Mouse (Mus musculus) c-Kit-negative CD71-positive TER-119-positive erythroid progenitor cells, embryonic 14.5 days (primary cell): Measurements from ENCODE around the gene Lamtor2.

Source experiments
- DNase-seq: peaks from one replicate; pipeline ENCODE4 v3.0.0-alpha.2; 2013; ENCODE audit warnings: low read depth, low spot score

Lamtor2 gene

DNA sequence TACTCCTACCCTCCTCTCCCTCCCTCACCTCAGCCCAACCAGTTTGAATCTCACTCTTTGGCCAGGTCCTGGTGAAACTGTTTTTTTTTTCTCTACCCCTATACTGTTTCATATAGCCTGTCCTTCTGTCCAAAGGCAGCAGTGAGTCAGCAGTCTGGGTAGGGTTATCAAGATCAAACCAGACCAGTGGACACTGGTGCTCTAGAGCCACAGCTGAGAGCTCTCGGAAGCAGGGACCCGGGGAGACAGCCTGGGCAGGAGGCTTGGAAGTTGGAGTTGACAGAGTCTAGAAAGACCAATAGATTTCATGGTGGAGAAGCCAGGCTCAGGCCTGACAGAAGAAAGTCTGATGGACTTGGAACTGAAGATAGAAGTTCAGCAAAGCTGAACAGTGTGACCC is 15.7 kb upstream of the Lamtor2 start:
- no peak for DNase-seq

GRCm38 (mm10) chr3:88567892-88568291 is 15.0 kb upstream of the Lamtor2 start:
- no peak for DNase-seq

DNA sequence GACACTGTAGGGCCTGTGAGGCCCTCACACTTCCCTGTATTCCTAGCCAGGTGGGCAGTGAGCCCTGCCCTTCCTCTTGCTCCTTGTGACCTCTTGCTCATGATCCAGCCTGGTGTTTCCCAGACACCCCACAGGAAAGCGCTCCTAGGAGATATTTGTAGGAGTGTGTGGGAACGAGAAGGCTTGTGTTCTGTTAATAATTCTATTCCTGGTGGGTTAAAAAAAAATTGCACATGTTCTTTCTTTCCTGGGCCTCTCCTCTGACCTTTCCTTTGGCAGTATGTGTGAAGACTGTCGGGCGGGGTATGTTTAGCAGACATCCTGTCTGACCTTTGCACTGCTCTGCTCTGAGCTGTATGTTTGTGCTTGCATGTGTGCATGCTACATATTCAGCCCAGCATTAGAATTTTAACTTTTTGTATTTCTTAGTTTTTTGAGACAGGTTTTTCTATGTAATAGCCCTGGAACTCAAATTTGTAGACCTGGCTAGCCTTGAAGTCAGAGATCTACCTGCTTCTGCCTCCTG is 13.7 kb upstream of the Lamtor2 start:
- no peak for DNase-seq

- no peak for DNase-seq
Observed at GRCm38 (mm10) chr3:88566116-88566515, 13.2 kb upstream of the Lamtor2 start.

DNA sequence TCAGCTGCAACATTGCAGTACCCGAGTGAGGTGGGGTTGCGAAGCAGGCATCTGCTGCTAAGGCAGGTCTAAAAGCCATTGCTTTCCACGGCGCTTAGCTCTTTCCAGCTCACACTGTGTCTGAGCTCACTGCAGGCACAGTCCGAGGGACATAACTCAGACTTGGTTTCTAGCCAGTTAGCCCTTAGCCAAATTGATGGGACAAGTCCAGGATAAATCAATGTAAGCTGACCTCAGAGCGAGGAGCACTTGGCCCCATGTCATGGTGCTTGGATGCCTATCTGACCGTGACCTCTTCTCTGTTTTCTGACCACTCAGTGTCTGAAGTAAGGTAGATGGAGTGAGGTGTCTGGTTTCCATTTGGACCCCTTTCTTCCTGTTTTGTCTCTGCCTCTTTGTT is 11.1 kb upstream of the Lamtor2 start:
- no peak for DNase-seq

DNA sequence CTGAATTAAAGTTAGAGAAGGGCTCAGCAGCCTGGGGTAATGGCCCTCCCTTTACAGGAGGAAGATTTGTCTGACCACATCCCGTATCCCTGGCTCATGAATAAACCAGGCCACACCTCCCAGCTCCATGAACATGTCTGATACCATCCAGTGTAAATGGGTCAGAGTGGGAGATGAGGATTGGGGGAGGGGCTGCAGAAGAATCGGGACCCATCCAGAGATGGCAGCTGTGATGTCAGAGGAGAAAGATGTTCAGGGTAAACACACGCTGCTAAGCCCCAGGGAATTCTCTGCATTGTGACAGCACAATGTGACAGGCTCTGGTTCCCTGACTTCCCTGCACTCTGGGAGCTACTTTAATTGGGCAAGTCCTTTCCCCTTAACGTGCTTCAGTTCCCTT is 10.6 kb upstream of the Lamtor2 start:
- DNase-seq = no peak

DNA sequence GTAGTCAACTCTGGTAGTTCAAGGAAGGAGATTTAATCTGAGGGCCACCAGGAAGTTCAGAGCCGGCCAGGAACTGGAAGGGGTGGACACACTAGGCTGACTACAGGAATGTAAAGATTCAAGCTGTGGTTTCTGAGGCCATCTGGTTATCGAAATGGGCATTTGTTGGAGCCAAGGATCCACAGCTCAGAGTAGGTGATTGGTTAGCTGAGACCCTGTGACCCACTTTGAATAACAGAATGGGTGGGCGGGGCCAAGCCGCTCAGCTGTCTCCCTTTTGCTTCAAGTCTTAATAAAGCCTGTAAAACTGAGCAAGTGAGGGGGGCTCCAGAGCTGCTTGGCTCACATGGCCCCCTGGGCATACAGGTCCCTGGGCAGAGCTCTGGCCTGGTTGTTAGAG is 9.1 kb upstream of the Lamtor2 start:
- DNase-seq = no peak

GRCm38 (mm10) chr3:88559596-88559995 is 6.7 kb upstream of the Lamtor2 start:
- no peak for DNase-seq

GRCm38 (mm10) chr3:88556616-88557015 is 3.7 kb upstream of the Lamtor2 start:
- DNase-seq = no peak

GRCm38 (mm10) chr3:88555731-88556130 is 2.9 kb upstream of the Lamtor2 start:
- DNase-seq = no peak

DNA sequence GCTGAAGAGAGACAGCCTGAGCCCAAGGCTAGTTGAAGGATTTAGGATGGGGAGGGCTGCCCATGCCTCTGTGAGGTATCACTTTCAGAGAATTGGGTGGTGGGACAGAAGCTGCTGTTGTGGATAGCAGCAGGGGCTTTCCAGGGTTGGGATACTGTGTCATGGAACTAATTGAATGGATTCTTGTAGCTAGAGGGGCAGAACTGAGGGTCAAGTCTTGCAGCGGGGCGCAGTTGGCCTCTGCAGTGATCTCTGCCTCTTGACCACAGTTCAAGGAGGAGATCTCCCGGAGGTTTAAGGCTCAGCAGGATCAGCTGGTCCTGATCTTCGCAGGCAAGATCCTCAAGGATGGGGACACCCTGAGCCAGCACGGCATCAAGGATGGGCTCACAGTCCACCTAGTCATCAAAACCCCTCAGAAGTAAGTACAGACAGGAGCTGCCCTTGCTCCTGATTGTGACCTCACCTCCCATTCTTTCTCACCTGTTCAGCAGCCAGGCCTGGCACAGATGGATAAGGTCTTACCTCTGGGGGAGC is 2.3 kb upstream of the Lamtor2 start:
- DNase-seq = no peak

GRCm38 (mm10) chr3:88553880-88554586 is 1.2 kb upstream of the Lamtor2 start:
- DNase-seq = peak; percentile 34

GRCm38 (mm10) chr3:88553525-88553879 is 628 bp upstream of the Lamtor2 start, which contains the start of gene Ubqln4:
Ubqln4 (plus strand) TSS chr3:88553758.
- peak; percentile 72 for DNase-seq

DNA sequence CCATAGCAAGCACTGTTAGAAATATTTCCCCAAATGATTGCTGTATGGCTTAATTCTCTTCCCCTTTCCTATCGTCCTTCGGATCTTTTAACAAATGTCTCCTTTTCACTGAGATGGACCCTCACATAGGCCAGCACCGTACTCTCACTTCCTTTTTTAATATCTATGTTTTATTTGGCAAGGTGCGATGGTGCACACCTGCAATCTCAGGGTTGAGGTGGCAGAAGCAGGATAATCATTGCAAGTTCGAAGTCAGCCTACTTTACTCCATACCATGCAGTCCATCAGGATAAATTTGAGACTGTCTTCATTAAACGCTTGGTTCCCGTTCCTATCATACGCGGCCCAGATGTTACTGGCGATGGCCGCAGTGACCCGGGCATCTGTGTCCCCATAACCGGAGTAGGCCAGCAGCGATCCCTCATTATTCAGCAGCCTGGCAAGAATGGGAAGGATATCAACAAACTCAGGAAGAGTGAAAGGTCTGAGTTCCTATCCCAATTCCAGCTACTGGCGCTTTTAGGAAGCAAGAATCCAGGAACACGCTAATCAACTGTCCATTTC is 710 bp downstream of the Lamtor2 start:
- DNase-seq = no peak

DNA sequence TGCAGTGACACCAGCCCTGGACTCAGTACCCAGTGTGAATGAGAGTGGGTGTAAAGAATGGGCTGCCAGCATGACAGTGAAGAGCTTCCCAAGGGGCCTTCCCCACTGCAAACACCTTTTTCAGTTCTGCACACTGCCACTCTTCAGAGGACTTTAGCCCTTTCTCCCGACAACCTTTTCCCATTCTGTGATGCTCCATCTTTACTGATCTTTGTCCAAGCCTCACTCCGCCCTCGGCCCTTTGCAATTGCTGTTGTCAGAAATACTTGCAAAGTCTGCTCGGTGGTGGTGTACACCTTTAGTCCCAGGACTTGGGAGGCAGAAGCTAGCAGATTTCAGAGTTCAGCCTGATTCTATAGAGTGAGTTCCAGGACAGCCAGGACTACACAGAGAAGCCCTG is 1.3 kb downstream of the Lamtor2 start:
- DNase-seq = no peak

GRCm38 (mm10) chr3:88548180-88548917 is 4.5 kb downstream of the Lamtor2 start, which contains the start of gene Rab25:
Rab25 (minus strand) TSS chr3:88548300.
- DNase-seq = no peak

DNA sequence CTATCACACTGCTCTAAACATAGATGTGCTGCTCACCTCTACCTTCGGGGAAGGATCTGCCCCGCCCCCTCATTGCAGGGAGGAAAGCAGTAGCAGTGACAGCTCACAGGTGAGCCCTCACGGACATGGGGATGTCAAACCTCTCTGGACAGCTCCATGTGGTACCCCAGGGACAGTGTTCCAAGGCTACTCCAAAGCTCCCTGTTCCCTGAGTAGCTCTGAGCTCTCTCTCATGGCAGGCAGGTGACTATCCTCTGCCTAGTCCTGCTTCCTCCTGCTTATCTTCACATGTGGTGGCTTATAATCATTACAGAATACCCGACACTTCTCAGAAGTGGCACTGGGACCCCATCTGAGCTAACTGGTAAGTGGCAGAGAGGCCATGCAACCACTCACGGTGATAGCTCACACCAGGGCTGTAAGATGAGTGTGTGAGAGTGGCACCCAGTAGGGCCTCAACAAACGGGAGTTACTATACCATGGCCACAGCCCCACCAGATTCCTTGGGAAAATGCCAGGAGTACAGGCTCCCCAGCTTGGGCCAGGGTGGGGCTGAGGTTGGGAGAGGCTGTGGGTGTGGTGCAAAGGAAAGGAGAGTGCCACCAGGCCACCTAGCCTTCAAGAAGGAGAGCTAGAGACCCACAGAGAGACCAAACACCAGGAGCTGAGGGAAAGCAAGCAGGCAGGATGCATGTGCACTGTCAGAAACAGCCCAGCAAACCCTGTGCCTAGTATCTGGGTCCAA is 6.0 kb downstream of the Lamtor2 start:
- DNase-seq = no peak

DNA sequence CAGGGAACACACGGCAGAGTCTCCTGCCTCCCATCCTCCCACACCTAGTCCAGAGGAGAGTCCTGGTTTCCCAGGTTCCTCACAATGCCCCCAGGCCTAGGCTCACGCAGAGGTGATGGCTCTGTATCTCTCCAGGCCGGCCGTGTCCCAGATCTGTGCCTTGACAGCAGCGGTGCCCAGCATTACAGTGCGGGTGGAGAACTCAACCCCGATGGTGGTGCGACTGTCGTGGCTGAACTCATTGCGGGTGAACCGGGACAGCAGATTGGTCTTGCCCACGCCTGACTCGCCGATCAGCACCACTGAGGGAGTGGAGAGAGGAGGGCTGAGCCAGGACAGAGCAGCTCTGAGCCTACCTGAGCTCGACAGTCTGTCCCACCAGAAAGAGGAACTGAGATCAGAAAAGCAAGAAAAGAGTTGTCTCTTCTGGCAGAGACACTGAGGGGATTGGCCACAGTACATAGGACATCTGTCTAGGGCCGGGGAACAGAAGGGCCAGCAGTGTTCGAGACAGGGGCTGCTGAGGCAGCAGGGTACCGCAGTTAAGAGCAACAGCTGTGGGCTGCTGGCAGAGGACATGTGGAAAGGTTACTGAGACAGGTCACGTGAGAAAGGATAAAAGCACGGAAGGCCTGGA is 7.8 kb downstream of the Lamtor2 start:
- DNase-seq = no peak

DNA sequence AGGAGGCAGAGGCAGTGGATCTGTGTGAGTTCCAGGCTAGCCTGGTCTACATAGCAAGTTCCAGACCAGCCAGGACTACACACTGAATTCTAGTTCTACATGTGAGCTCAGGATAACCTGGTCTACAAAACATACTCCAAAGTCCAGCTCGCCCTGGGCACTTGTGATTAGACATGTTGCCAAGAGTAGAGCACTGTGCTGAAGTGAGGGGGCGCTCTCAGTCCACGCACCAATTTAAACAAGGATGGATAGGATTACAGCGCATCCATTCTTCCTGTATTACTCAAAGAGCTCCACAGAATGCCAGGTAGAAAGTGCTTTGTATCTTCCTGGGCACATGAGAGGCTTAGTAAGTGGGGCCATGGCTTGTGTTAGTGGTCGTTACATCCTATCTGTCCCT is 8.4 kb downstream of the Lamtor2 start:
- no peak for DNase-seq

GRCm38 (mm10) chr3:88543651-88544410 is 9.0 kb downstream of the Lamtor2 start:
- DNase-seq = no peak
